Mouse (Mus musculus) cerebellum, adult (tissue): ENCODE results near the gene Fgd2.
A peak's percentile ranks its signal among the peaks of the same experiment; 100 is the strongest.
"Not testable (repeated sequence)": the region's sequence is repeated elsewhere in the genome, so short reads cannot be mapped to it uniquely, and the experiment has no call there.

Source experiments
- ATAC-seq: cut with Nextera tagmentation; 2 replicates; pipeline ENCODE4 v1.9.2; 2017; ENCODE audit warnings: mild to moderate bottlenecking, moderate library complexity, mixed read lengths; ENCODE audit not compliant: insufficient number of reproducible peaks, low FRiP score, low TSS enrichment

Fgd2 gene

DNA sequence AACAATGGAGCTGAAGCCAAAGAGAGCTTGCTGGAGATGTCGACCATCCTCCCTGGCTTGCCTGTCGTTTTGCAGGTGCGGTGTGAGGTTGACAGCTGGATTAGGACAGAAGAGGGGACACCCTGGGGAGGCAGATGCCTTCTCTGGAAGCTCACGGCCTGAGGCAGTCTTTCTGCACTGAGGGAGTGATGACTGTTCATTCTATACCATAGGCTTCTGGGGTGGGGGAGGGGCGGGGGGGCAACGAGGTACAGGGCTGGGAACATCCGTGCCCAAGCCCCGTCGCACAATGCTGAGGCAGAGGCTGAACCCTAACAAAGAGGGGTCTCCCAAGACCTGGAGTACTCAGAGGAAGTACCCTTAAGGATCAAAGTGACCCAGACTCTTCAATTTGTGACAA, 3.8 kb upstream of the Fgd2 start:
- no peak for ATAC-seq

DNA sequence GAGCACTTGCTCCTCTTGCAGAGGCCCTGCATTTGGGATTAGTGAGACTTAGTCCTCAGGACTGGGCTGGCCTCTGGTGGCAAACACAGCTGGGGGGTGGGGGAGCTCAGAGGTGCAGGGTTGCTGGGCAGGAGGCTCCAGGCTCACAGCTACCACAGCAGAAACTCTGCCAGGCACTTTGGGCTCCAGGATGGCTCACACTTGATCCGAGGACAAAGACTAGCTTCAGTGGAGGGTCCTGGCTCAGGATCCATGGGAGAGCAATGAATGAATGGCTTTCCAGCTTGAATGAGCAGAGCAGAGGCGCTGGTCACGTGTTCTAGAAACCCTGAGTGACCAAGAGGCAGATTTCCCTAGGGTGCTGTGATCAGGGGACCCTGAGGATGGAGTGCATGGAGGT, 1.8 kb upstream of the Fgd2 start:
- no peak for ATAC-seq

DNA sequence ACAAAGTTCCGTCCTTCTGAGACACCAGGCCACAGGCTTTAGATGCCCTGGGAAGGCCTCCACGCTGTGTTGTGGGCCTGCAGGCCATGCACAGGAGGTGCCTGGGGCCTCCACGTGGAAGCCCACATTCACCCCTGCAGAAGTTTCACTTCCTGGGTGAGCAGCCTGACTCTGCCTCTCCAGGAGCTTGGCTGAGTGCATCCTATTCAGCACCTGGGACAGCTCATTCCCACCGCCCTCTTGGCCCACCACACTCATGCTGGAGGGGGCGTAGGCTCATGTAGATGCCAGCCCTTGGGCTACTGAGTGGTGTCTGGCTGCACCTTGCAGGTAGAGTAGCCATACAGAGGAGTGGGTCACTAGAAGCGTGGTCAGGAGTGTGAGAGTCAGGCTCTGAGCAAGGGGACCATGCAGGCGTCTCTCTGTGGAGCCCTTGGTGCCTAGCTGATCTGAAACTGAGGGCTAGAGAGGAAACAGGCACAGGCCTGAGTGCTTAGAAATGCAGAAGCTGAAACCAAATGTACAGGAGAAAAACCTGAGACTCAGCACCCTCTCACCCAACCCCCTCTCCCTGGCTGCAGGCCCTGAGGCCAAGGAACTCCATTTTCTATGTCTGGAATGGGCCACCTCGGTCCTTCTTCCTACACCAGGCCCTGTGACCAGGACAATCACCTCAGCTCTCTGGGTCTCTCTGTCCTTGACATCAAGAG, 1.4 kb downstream of the Fgd2 start:
- no peak for ATAC-seq

- ATAC-seq: no peak
Measured at GRCm38 (mm10) chr17:29363109-29363508, 2.4 kb downstream of the Fgd2 start.

GRCm38 (mm10) chr17:29365105-29365621, 4.4 kb downstream of the Fgd2 start:
- no peak for ATAC-seq

DNA sequence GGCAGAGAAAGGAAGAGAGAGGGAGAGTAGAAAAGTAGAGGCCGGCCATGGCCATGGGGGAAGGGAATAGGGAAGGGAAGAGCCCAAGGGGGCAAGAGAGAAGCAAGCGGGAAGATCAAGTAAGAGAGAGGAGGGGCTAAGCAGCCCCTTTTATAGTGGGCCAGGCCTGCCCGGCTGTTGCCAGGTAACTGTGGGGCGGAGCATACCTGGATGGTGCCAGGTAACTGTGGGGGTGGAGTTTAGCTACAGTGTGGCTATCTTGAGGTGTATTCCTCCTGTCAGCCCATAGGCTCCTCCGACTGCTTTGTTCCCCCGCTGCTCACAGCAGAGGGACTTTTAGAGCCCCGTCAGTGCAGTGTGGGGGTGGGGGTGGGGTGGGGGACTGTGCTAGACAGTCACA, 8.0 kb downstream of the Fgd2 start:
- no peak for ATAC-seq

DNA sequence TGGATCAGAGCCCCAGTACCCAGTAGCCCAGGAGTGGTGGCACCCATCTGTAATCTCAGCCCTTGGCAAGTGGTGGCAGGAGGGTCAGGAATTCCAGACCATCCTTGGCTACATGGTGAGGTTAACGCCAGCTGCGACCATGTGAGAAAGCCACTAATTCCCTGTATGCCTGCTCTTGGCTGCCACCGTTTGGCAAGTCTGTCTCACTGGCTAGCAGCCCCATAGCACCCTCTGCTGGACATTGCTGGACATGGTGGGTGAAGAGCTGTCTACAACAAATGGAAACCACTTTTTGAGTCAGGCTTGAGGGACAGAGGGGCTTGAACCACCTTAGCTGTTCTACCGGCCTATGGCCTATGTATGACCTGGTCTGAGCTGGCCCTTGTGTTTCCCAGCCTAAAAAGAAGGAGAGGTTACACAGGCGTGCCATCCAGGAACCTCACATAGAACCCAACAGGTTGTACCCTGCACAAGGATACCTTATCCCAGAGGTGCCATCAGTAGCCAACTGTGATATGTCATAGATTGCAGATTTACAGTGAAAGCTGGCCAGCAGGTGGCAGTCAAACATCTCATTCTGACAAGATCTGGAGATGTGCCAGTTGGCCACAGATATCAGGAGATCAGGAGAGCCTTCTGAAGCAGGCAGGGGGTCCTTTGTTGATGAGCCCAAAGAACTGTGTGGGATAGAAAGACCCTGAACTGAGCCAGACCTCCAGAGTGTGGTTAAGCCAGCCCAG, 10.4 kb downstream of the Fgd2 start:
- ATAC-seq: peak; percentile 58; the same call in 1 of the 2 replicates

DNA sequence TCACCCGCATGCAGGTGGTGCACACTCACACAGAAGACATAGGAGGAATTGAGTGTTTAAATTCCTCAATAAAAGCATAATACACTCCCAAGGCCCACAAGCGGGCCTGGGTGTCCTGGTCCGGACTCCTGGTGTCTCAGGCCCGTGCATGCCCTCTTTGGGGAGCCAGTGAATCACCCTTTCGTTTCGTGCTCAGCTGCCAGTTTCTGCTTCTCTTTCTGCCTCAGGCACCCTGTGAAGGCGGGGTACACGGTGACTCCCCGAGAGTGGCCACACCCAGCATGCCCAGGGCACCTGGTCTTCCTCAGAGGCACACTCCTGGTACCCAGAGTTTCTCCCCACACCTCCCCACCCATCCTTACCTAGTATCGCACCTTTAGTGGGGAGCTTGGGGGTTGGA, 15.2 kb downstream of the Fgd2 start:
- no peak for ATAC-seq

DNA sequence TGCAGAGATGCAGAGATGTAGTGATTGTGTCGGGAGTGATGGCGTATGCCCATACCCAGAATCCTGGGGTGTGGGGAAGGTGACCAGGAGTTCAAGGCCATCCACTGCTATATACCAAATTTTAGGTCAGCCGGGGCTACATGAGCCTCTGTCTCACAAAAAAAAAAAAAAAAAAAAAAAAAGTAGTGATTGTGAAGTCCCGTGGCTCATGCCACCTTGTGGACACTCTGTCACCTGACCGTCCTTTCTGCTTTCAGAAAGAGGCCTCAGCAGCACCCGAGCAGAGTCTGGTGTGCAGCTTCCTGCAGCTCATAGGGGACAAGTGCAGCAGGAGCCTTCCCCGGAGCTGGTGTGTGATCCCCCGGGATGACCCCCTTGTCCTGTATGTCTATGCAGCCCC, 17.3 kb downstream of the Fgd2 start:
- ATAC-seq: no peak

DNA sequence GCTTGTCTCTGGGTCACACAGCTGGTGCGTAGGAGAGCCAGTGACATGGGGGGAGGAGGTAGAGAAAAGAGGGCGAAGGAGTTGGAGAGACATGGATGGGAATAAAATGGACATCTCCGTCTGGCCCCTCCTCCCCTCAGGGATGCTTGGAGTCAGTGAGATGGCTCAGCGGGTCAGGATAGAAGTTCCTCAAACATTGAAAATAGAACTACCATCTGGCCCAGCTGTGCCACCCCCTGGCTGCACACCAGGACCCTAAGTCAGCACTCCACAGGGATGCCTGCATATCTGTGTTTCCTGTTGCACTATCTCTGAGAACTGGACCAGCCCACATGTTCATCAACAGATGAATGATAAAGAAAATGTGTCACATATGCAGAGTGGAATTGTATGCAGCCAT, 19.5 kb downstream of the Fgd2 start:
- no peak for ATAC-seq

DNA sequence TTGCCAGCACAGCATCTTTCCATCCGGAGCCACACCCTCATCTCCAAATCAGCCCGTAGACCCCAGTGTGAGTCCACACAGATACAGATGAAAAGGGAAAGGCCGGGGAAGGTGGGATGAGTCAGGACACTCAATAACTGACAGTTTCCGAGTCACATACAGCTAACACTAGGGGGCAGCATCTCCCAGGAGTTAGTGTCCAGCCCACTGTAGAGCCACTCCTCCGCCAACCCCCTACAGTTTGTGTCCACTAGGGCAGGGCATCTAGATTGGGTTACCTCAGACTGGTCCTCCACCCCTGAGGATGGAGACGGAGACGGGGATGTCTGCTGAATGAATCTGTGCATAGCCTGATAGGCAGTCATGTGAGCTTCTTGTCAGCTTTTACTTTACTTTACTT, 20.8 kb downstream of the Fgd2 start:
- 0 out of 2 replicates have a peak, but pooled peaks have one; percentile 15 for ATAC-seq

DNA sequence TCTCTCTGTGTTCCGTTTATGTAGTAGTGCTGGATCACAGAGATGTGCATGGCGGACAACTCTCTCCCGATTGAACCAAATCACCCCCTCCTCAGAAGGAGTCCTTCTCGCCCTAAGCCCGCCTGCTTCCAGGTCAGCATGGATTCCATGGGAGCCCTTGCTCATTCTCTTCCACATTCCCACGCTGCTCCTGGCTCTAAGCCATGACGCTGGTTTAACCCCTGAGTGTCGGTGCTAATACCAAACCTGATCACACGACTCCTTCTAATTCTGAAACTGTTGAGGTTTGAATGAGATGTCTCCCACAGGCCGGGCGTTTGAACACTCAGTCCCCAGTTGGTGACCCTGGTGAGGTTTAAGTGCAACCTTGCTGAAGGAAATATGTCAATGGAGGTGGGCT, 21.7 kb downstream of the Fgd2 start:
- no peak for ATAC-seq

DNA sequence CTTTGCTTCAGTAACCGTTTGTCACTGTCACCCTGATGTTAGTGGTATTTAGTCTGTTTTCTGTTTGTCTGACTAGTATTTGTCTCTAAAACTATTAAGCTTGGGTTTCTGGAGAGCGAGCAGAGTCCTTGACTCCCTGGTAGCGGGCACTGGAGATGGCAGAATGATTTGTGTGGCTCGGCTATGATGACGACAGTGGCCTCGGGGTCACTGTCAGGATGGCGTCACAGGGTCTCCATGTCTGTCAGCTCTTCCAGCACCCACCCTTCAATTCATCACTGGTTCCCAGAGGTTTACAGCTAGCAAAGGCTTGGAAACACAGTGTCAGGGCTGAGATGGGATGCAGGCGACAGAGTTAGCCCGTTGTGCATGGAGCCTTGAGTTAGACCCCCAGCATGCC, 23.2 kb downstream of the Fgd2 start:
- no peak for ATAC-seq

DNA sequence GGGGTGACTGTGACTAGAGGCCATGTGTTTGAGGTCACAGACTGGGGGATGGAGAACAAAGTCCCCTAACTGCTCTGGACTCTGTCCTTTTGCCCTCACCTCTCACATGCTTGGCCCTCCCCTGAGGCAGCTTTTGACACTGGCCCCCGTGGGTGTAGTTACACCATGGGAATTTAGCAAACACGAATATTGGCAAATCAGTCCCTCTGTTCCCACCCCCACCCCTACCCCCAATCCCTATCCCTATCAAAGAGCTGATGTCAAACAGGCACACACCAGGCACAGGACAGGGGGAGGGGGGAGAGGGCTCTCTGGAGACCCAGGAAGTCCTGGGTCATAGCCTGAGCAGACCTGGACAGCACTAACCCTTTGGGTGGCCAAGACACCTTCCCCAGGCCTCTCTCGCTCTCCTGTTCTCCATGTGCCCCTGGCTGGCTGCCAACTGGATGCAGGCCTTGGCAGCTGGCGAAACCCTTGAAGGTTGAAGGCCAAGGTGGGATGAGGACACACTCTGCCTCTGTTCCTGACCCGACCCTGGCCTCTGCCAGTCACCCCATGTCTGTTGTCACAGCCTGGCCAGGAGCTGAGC, 24.2 kb downstream of the Fgd2 start:
- no peak for ATAC-seq

GRCm38 (mm10) chr17:29385746-29386145, 25.0 kb downstream of the Fgd2 start:
- no peak for ATAC-seq

- no peak for ATAC-seq
Measured at GRCm38 (mm10) chr17:29388978-29389377, 28.3 kb downstream of the Fgd2 start.

GRCm38 (mm10) chr17:29391280-29391679, 30.6 kb downstream of the Fgd2 start:
- ATAC-seq: no peak

DNA sequence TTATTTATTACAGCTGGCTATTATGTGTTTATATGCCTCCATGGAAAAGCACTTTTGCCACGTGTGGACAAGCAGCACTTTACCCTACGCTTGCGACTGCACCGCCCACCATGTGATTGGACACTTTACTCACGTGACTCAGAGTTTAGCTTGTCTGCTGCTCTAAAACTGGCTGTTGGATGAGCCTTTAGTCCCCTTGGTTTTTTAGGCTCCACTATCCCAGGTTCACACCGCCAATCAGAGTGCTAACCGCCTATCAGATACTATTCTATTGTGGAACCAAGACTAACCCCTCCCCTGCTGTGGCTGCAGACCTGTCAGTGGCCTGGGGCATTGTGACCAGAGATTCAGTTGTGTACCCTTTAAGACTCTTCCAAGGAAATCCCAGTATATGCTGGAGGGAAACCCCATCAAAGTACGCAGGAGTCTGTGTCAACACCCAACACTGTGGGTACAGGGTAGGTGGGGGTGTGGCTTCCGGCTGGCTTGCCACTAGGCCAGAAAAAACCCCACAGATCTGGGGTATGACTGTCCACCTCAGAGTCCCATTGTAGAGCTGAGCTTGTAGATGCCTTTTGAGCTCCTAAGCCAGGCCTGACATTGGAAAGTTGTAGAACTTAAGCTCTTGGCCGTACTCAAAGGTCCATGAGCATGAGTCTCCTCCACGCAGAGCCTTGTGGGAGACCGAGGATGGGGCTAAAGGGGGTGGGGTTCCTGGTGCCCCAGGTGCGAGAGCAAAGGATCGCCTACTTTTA, 32.8 kb downstream of the Fgd2 start:
- ATAC-seq: no peak

GRCm38 (mm10) chr17:29394106-29394760, 33.5 kb downstream of the Fgd2 start:
- ATAC-seq: no peak

- ATAC-seq: not testable (repeated sequence)
Measured at GRCm38 (mm10) chr17:29394761-29395160, 34.0 kb downstream of the Fgd2 start.
